Mouse (Mus musculus): ENCODE results near the gene Nagpa. TPM values are rescaled to one million over a fixed set of nuclear protein-coding genes. Genes with fewer than 3 reads are reported as not detected.

The Nagpa gene
- polyA plus RNA-seq, 1 experiment from 2014 or later: 14.4 TPM

DNA sequence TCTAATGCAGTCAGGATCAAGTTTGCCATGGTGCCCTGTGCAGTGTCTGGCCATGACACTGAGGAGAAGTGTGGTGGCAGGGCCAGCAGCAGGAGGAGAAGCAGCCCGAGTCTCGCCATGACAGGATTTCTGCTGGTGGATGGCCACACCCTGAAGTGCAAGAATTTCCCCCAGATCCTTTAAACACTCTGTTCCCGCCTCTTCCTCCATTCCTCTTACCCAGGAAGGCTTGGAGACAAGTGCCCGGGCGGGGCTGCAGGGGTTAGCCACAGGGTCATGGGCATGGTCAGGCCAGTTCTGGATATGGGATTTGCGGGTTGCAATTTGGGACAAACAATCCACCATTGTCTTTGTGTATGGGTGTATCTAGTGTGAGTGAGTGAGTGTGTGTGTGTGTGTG lies 18.3 kb upstream of the Nagpa start, which contains the start of gene AU021092:
TSS of gene AU021092 (minus strand) at position 160 of the 400 bp plus-strand sequence.
- Histone ChIP-seq H3K4me1 (peaks cover 2% of the 10 kb centered on the region), H3K4me2 (no peak within 1 kb of the TSS), H3K27ac (replicated peaks) (no peak within 1 kb of the TSS), H3K36me3 (no peaks in the 10 kb centered on the region), H3K4me3 (no peak within 1 kb of the TSS), H3K27me3 (replicated peaks) (0 out of 2 replicates have a peak, but pooled peaks cover 7% of the 10 kb centered on the region), H3K9ac (no peak within 1 kb of the TSS), H3K9me3 (no peaks in the 10 kb centered on the region)
- no peak for ATAC-seq (ENCODE audit: extremely low read depth, insufficient number of reproducible peaks, low FRiP score, low TSS enrichment)
- 58% methylated on average over 6 of the region's 6 CpGs for WGBS

- Histone ChIP-seq H3K4me2 (no peak overlapping the region), H3K9me3 (no peaks in the 10 kb centered on the region), H3K9ac (no peak overlapping the region), H3K4me3 (no peak overlapping the region), H3K4me1 (peaks cover 9% of the 10 kb centered on the region), H3K36me3 (no peaks in the 10 kb centered on the region), H3K27me3 (replicated peaks) (0 out of 2 replicates have a peak, but pooled peaks cover 7% of the 10 kb centered on the region), H3K27ac (replicated peaks) (no peak overlapping the region)
- ATAC-seq (ENCODE audit: extremely low read depth, insufficient number of reproducible peaks, low FRiP score, low TSS enrichment): no peak
- 53% methylated on average over 4 of the region's 4 CpGs for WGBS
Measured at GRCm38 (mm10) chr16:5221403-5221802, 17.6 kb upstream of the Nagpa start.

- Histone ChIP-seq H3K27ac (replicated peaks) (no peak overlapping the region), H3K4me2 (no peak overlapping the region), H3K4me1 (peaks cover 11% of the 10 kb centered on the region), H3K4me3 (no peak overlapping the region), H3K9ac (no peak overlapping the region), H3K9me3 (no peaks in the 10 kb centered on the region), H3K36me3 (no peaks in the 10 kb centered on the region), H3K27me3 (replicated peaks) (0 out of 2 replicates have a peak, but pooled peaks cover 7% of the 10 kb centered on the region)
- 60% methylated on average over 5 of the region's 5 CpGs for WGBS
- no peak for ATAC-seq (ENCODE audit: extremely low read depth, insufficient number of reproducible peaks, low FRiP score, low TSS enrichment)
Measured at GRCm38 (mm10) chr16:5217341-5218133, 13.7 kb upstream of the Nagpa start.

- ATAC-seq (ENCODE audit: extremely low read depth, insufficient number of reproducible peaks, low FRiP score, low TSS enrichment): no peak
- Histone ChIP-seq H3K4me2 (no peak overlapping the region), H3K9ac (no peak overlapping the region), H3K36me3 (no peaks in the 10 kb centered on the region), H3K9me3 (no peaks in the 10 kb centered on the region), H3K27ac (replicated peaks) (no peak overlapping the region), H3K4me1 (peaks cover 11% of the 10 kb centered on the region), H3K4me3 (no peak overlapping the region), H3K27me3 (replicated peaks) (0 out of 2 replicates have a peak, but pooled peaks cover 7% of the 10 kb centered on the region)
- WGBS: 54% methylated on average over 6 of the region's 6 CpGs
Measured at GRCm38 (mm10) chr16:5216686-5217085, 12.9 kb upstream of the Nagpa start.

- H3K4me3 ChIP-seq: no peak overlapping the region
- 76% methylated on average over 2 of the region's 2 CpGs for WGBS
Measured at GRCm38 (mm10) chr16:5214126-5214525, 10.3 kb upstream of the Nagpa start.

GRCm38 (mm10) chr16:5212150-5212549 lies 8.3 kb upstream of the Nagpa start:
- 69% methylated on average over 3 of the region's 3 CpGs for WGBS
- H3K9me3 ChIP-seq: no peaks in the 10 kb centered on the region
- ATAC-seq (ENCODE audit: extremely low read depth, insufficient number of reproducible peaks, low FRiP score, low TSS enrichment): no peak
- peaks cover 9% of the 10 kb centered on the region for H3K4me1 ChIP-seq
- H3K9ac ChIP-seq: no peak overlapping the region
- H3K4me3 ChIP-seq: no peak overlapping the region
- no peak overlapping the region for H3K27ac ChIP-seq (replicated peaks)
- H3K36me3 ChIP-seq: no peaks in the 10 kb centered on the region
- H3K4me2 ChIP-seq: no peak overlapping the region
- H3K27me3 ChIP-seq (replicated peaks): no peaks in the 10 kb centered on the region

More at GRCm38 (mm10) chr16:5214126-5214525, 10.3 kb upstream of the Nagpa start:
- Histone ChIP-seq H3K27me3 (replicated peaks) (0 out of 2 replicates have a peak, but pooled peaks cover 7% of the 10 kb centered on the region), H3K9ac (no peak overlapping the region), H3K9me3 (no peaks in the 10 kb centered on the region), H3K36me3 (no peaks in the 10 kb centered on the region), H3K4me2 (no peak overlapping the region), H3K4me1 (peaks cover 11% of the 10 kb centered on the region), H3K27ac (replicated peaks) (no peak overlapping the region)
- ATAC-seq (ENCODE audit: extremely low read depth, insufficient number of reproducible peaks, low FRiP score, low TSS enrichment): no peak

DNA sequence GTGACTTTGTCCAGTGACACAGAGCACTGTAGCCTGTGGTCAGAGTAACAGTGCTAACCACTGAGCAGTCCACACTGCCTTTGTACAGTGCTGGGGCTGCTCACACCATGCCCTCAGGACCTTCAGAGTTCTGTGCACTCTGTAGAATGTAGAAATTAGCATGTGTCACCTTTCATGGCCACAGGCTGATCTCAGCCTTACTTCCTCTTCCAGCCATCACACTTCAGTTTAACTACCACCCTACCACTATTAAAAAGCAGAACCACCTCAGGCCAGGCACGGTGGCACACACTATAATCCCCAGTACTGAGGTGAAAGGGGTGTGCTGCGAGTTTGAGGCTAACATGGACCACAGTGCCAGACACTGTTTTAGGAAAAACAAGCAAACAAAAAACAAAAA lies 6.6 kb upstream of the Nagpa start:
- H3K4me3 ChIP-seq: no peak overlapping the region
- H3K9ac ChIP-seq: no peak overlapping the region
- no peaks in the 10 kb centered on the region for H3K36me3 ChIP-seq
- no peaks in the 10 kb centered on the region for H3K27me3 ChIP-seq (replicated peaks)
- WGBS: 68% methylated on average over 2 of the region's 2 CpGs
- H3K4me1 ChIP-seq: no peaks in the 10 kb centered on the region
- H3K9me3 ChIP-seq: no peaks in the 10 kb centered on the region
- no peak overlapping the region for H3K4me2 ChIP-seq
- H3K27ac ChIP-seq (replicated peaks): no peak overlapping the region
- ATAC-seq (ENCODE audit: extremely low read depth, insufficient number of reproducible peaks, low FRiP score, low TSS enrichment): no peak

DNA sequence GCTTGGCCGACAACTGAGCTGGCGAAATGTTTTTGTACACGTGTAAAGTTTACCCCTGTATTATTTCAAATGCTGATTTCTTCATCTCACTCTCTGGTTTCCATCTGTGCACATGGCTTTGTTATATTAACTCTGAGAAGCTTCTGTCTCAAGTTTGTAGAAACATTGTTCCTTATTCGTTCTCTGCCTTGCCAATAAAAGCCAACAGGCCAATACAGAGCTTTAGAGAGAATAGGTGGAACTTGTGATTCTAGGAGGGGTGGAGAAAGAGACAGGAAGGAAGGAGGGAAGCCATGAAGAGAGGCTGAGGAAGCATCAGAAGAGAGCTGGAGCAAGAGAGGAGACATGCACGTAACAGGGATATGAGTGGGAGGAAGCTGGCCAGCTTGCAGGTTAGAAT lies 2.2 kb upstream of the Nagpa start:
- H3K27me3 ChIP-seq (replicated peaks): no peaks in the 10 kb centered on the region
- ATAC-seq (ENCODE audit: extremely low read depth, insufficient number of reproducible peaks, low FRiP score, low TSS enrichment): no peak
- 55% methylated on average over 5 of the region's 5 CpGs for WGBS
- H3K9me3 ChIP-seq: no peaks in the 10 kb centered on the region
- H3K4me1 ChIP-seq: peaks cover 11% of the 10 kb centered on the region
- no peak overlapping the region for H3K9ac ChIP-seq
- H3K27ac ChIP-seq (replicated peaks): no peak overlapping the region
- peaks cover 2% of the 10 kb centered on the region; the same call in 1 of the 2 replicates for H3K36me3 ChIP-seq
- H3K4me3 ChIP-seq: no peak overlapping the region
- no peak overlapping the region for H3K4me2 ChIP-seq

GRCm38 (mm10) chr16:5205431-5205970 lies 1.7 kb upstream of the Nagpa start:
- Histone ChIP-seq H3K27me3 (replicated peaks) (no peaks in the 10 kb centered on the region), H3K9ac (0 out of 2 replicates have a peak overlapping the region, but pooled peaks have one; percentile 24), H3K9me3 (no peaks in the 10 kb centered on the region), H3K4me3 (no peak overlapping the region), H3K4me1 (peaks cover 11% of the 10 kb centered on the region), H3K4me2 (no peak overlapping the region), H3K27ac (replicated peaks) (no peak overlapping the region), H3K36me3 (peaks cover 6% of the 10 kb centered on the region)
- 56% methylated on average over 5 of the region's 5 CpGs for WGBS
- ATAC-seq (ENCODE audit: extremely low read depth, insufficient number of reproducible peaks, low FRiP score, low TSS enrichment): no peak

DNA sequence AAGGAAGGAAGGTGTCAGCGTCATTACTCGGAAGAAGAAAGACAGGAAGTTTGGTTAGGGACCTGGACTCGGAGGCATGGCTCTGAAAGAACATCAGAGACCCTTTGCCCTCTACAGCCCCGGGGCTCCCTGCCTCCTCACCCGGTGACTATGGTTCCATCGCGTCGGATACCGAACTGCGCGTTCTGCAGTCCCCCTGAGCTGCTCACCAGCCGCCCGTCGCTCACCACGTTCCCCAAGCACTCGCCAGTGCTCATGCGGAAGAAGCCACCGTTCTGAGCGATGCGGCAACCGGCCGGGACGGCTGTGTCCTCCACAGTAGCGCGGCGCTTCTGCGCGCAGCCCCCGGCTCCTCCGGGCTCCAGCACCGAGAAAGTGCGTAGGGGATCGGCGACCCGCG lies 612 bp downstream of the Nagpa start:
- Histone ChIP-seq H3K27ac (replicated peaks) (no peak overlapping the region), H3K4me3 (peak overlapping the region; percentile 94), H3K9ac (peak overlapping the region; percentile 85), H3K4me2 (peak overlapping the region; percentile 87), H3K4me1 (peaks cover 11% of the 10 kb centered on the region), H3K9me3 (no peaks in the 10 kb centered on the region), H3K27me3 (replicated peaks) (no peaks in the 10 kb centered on the region), H3K36me3 (peaks cover 29% of the 10 kb centered on the region)
- ATAC-seq (ENCODE audit: extremely low read depth, insufficient number of reproducible peaks, low FRiP score, low TSS enrichment): no peak
- WGBS: 2% methylated on average over 36 of the region's 36 CpGs

- ATAC-seq (ENCODE audit: extremely low read depth, insufficient number of reproducible peaks, low FRiP score, low TSS enrichment): no peak
- Histone ChIP-seq H3K36me3 (peaks cover 34% of the 10 kb centered on the region), H3K9me3 (no peaks in the 10 kb centered on the region), H3K9ac (peak overlapping the region; percentile 85), H3K4me1 (peaks cover 11% of the 10 kb centered on the region), H3K4me2 (peak overlapping the region; percentile 87), H3K27me3 (replicated peaks) (no peaks in the 10 kb centered on the region), H3K27ac (replicated peaks) (no peak overlapping the region), H3K4me3 (peak overlapping the region; percentile 94)
- 10% methylated on average over 4 of the region's 4 CpGs for WGBS
Measured at GRCm38 (mm10) chr16:5202681-5203080, 1.1 kb downstream of the Nagpa start.

Measured in heart, embryonic 13.5 days (tissue).